Mouse (Mus musculus): ENCODE data around the gene Furin. TPM values are rescaled to one million over a fixed set of nuclear protein-coding genes. Genes with fewer than 3 reads are reported as not detected.

The Furin gene
- polyA plus RNA-seq, 1 experiment from 2014 or later = 27.3 TPM

DNA sequence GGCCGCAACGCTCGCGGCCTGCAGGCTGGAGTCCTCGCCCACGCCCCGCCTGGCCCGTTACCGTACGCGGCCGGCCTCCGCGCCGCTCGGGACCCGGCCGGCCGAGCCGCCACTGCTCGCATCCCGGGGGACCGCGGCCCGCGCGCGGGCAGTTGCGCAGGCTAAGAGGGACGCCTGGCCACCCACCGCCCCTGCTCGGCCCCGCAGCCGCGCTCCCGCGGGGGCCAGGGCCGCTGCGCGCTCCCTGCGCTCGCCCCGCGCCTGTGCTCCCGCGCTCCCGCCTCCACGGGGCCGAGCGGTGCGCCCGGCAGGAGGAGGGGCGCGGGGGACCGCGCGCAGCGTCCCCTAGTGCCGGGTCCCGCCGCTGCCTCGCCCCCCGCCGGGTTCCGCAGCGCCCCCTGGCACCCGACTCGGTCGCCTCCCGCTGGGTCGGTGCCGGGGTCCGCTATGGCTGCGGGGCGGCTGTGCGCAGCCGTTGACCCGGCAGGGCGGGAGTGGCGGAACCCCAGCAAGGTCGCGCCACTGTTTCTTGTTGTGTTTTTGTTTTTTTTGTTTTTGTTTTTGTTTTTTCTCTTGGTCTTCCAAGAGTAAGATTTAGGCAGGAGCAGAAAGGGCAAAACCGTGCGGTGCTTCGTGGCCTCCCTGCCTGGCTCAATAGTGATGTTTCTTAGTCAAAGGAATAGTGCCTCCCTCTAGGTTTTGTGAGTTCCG lies 34.0 kb downstream of the Furin start, which contains the start of gene Man2a2:
Gene Man2a2, minus strand, starts transcription at position 335 of the 711 bp plus-strand sequence.
- Histone ChIP-seq H3K4me1 (ENCODE audit: insufficient read depth, low read depth, low read length) (peaks cover 8% of the 10 kb centered on the region), H3K36me3 (ENCODE audit: insufficient read depth, low read length) (0 out of 2 replicates have a peak, but pooled peaks cover 4% of the 10 kb centered on the region), H3K4me3 (ENCODE audit: low read depth, low read length) (peak within 1 kb of the TSS; percentile 92), H3K27ac (ENCODE audit: low read length) (peak within 1 kb of the TSS; percentile 87), H3K9me3 (ENCODE audit: low read length) (no peaks in the 10 kb centered on the region), H3K27me3 (replicated peaks; ENCODE audit: insufficient read depth, low read length) (no peaks in the 10 kb centered on the region), H3K9ac (replicated peaks; ENCODE audit: low read depth) (peak within 1 kb of the TSS; percentile 64), H3K4me2 (replicated peaks; ENCODE audit: low read depth, low read length) (peak within 1 kb of the TSS; percentile 91)
- ATAC-seq (peak; percentile 81), DNase-seq (ENCODE audit: low spot score) (peak; percentile 87)
- TF ChIP-seq EP300 (IDR thresholded peaks at IDR 0.05) = no peak
- TF ChIP-seq CTCF (IDR thresholded peaks at IDR 0.05) = peak; percentile 79
- WGBS = 0% methylated on average over 52 of the region's 86 CpGs

DNA sequence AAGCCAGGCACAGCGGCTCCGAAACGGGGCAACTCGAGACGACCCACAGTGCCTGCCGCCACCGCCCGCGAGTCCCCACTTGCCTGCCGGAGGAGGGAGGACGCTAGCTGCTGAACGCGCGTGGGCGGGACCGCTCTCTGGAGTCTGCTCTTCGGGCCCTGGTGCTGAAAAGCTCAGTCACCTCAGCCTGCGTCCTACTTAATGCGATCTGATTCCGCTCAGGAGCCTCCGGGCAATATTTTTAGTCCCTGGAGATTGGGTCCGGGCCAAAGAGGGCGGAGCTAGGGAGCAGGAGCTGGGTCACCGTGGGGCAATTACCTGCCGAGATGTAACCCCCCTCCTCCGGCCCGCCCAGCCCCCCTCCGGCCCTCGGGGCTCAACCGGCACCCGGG lies 34.6 kb downstream of the Furin start:
- peaks cover 8% of the 10 kb centered on the region for H3K4me1 ChIP-seq (ENCODE audit: insufficient read depth, low read depth, low read length)
- under 1% methylated on average over 22 of the region's 31 CpGs for WGBS

GRCm38 (mm10) chr7:80369967-80370431 lies 35.2 kb downstream of the Furin start:
- H3K9me3 ChIP-seq (ENCODE audit: low read length) = no peaks in the 10 kb centered on the region
- peak; percentile 83 for DNase-seq (ENCODE audit: low spot score)
- 0 out of 2 replicates have a peak overlapping the region, but pooled peaks have one; percentile 64 for H3K9ac ChIP-seq (replicated peaks; ENCODE audit: low read depth)
- peaks cover 8% of the 10 kb centered on the region for H3K4me1 ChIP-seq (ENCODE audit: insufficient read depth, low read depth, low read length)
- TF ChIP-seq CTCF (IDR thresholded peaks at IDR 0.05) (no peak), EP300 (IDR thresholded peaks at IDR 0.05) (no peak; the same call in 1 of the 2 replicates)
- 24% methylated on average over 4 of the region's 4 CpGs for WGBS
- 0 out of 2 replicates have a peak, but pooled peaks cover 4% of the 10 kb centered on the region for H3K36me3 ChIP-seq (ENCODE audit: insufficient read depth, low read length)
- H3K27ac ChIP-seq (ENCODE audit: low read length) = peak overlapping the region; percentile 87
- H3K4me3 ChIP-seq (ENCODE audit: low read depth, low read length) = peak overlapping the region; percentile 92
- peak overlapping the region; percentile 91 for H3K4me2 ChIP-seq (replicated peaks; ENCODE audit: low read depth, low read length)
- peak; percentile 47 for ATAC-seq
- no peaks in the 10 kb centered on the region for H3K27me3 ChIP-seq (replicated peaks; ENCODE audit: insufficient read depth, low read length)

More for the DNA sequence above, 34.6 kb downstream of the Furin start:
- DNase-seq (ENCODE audit: low spot score) = peak; percentile 86
- H3K27me3 ChIP-seq (replicated peaks; ENCODE audit: insufficient read depth, low read length) = no peaks in the 10 kb centered on the region
- peak; percentile 64 for ATAC-seq
- TF ChIP-seq EP300 (IDR thresholded peaks at IDR 0.05) (no peak), CTCF (IDR thresholded peaks at IDR 0.05) (no peak; the same call in 1 of the 2 replicates)
- peak overlapping the region; percentile 87 for H3K27ac ChIP-seq (ENCODE audit: low read length)
- peak overlapping the region; percentile 64 for H3K9ac ChIP-seq (replicated peaks; ENCODE audit: low read depth)
- H3K9me3 ChIP-seq (ENCODE audit: low read length) = no peaks in the 10 kb centered on the region
- H3K4me2 ChIP-seq (replicated peaks; ENCODE audit: low read depth, low read length) = peak overlapping the region; percentile 91
- peak overlapping the region; percentile 92 for H3K4me3 ChIP-seq (ENCODE audit: low read depth, low read length)
- H3K36me3 ChIP-seq (ENCODE audit: insufficient read depth, low read length) = 0 out of 2 replicates have a peak, but pooled peaks cover 4% of the 10 kb centered on the region

GRCm38 (mm10) chr7:80369461-80369860 lies 35.8 kb downstream of the Furin start:
- DNase-seq (ENCODE audit: low spot score) = no peak
- Histone ChIP-seq H3K4me1 (ENCODE audit: insufficient read depth, low read depth, low read length) (peaks cover 8% of the 10 kb centered on the region), H3K9ac (replicated peaks; ENCODE audit: low read depth) (no peak overlapping the region), H3K36me3 (ENCODE audit: insufficient read depth, low read length) (0 out of 2 replicates have a peak, but pooled peaks cover 4% of the 10 kb centered on the region), H3K27ac (ENCODE audit: low read length) (peak overlapping the region; percentile 87), H3K4me2 (replicated peaks; ENCODE audit: low read depth, low read length) (peak overlapping the region; percentile 91), H3K9me3 (ENCODE audit: low read length) (no peaks in the 10 kb centered on the region), H3K4me3 (ENCODE audit: low read depth, low read length) (no peak overlapping the region), H3K27me3 (replicated peaks; ENCODE audit: insufficient read depth, low read length) (no peaks in the 10 kb centered on the region)
- TF ChIP-seq CTCF (IDR thresholded peaks at IDR 0.05) = no peak
- TF ChIP-seq EP300 (IDR thresholded peaks at IDR 0.05) = no peak
- 49% methylated on average over 5 of the region's 5 CpGs for WGBS
- no peak for ATAC-seq

- Histone ChIP-seq H3K4me1 (ENCODE audit: insufficient read depth, low read depth, low read length) (peaks cover 8% of the 10 kb centered on the region), H3K27me3 (replicated peaks; ENCODE audit: insufficient read depth, low read length) (no peaks in the 10 kb centered on the region), H3K4me3 (ENCODE audit: low read depth, low read length) (no peak overlapping the region), H3K9me3 (ENCODE audit: low read length) (no peaks in the 10 kb centered on the region), H3K4me2 (replicated peaks; ENCODE audit: low read depth, low read length) (no peak overlapping the region), H3K27ac (ENCODE audit: low read length) (peak overlapping the region; percentile 33; the same call in 1 of the 2 replicates), H3K36me3 (ENCODE audit: insufficient read depth, low read length) (peaks cover 10% of the 10 kb centered on the region; the same call in 1 of the 2 replicates), H3K9ac (replicated peaks; ENCODE audit: low read depth) (no peak overlapping the region)
- DNase-seq (ENCODE audit: low spot score) (peak; percentile 69), ATAC-seq (peak; percentile 8; the same call in 1 of the 2 replicates)
- 52% methylated on average over 20 of the region's 20 CpGs for WGBS
- TF ChIP-seq EP300 (IDR thresholded peaks at IDR 0.05) (no peak), CTCF (IDR thresholded peaks at IDR 0.05) (no peak)
Measured at GRCm38 (mm10) chr7:80368635-80369421, 36.4 kb downstream of the Furin start.

DNA sequence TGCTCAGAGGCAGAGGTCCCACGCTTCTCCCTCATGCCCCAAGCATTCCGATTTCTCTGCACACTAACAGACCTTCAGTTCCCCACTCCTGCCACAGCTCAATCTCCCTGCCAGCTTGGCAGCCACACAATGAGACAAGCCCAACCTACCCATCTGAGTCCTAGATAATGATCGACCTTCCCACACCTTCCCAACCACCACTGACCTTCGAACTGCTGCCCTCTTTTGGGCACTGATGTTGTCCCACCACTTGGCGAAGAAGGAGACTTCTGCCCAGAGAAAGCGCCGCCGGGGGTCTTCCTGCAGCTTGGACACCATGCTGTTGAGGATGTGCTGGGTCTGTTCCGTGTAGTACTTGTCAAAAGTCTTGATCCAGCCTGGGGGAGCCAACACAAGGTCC lies 37.2 kb downstream of the Furin start:
- 86% methylated on average over 9 of the region's 9 CpGs for WGBS
- DNase-seq (ENCODE audit: low spot score) (no peak), ATAC-seq (no peak)
- H3K9ac ChIP-seq (replicated peaks; ENCODE audit: low read depth) = no peak overlapping the region
- peaks cover 8% of the 10 kb centered on the region for H3K4me1 ChIP-seq (ENCODE audit: insufficient read depth, low read depth, low read length)
- H3K9me3 ChIP-seq (ENCODE audit: low read length) = no peaks in the 10 kb centered on the region
- H3K4me2 ChIP-seq (replicated peaks; ENCODE audit: low read depth, low read length) = no peak overlapping the region
- H3K36me3 ChIP-seq (ENCODE audit: insufficient read depth, low read length) = peaks cover 17% of the 10 kb centered on the region; the same call in 1 of the 2 replicates
- H3K4me3 ChIP-seq (ENCODE audit: low read depth, low read length) = no peak overlapping the region
- TF ChIP-seq EP300 (IDR thresholded peaks at IDR 0.05) (no peak), CTCF (IDR thresholded peaks at IDR 0.05) (no peak)
- H3K27me3 ChIP-seq (replicated peaks; ENCODE audit: insufficient read depth, low read length) = no peaks in the 10 kb centered on the region
- no peak overlapping the region for H3K27ac ChIP-seq (ENCODE audit: low read length)
